Mouse (Mus musculus): ENCODE measurements around the gene Shc1. TPM values are rescaled to one million over a fixed set of nuclear protein-coding genes. Genes with fewer than 3 reads are reported as not detected.

Gene Shc1
- total RNA-seq, 1 experiment from 2014 or later = 41.0 TPM

Other genes with a start within 250 kb of the Shc1 start
- gene Scamp3, start 241.0 kb upstream of the Shc1 start, total RNA-seq (2017) = 29.2 and 46.9 TPM in 2 replicates
- 4.5 and 8.6 TPM in 2 replicates for gene Fam189b, start 235.3 kb upstream of the Shc1 start, total RNA-seq (2017)
- gene Gba, start 215.5 kb upstream of the Shc1 start, total RNA-seq (2017) = 37.8 and 41.5 TPM in 2 replicates
- 0.09 TPM in 1 of 2 replicates, not detected in the other for gene Thbs3, start 203.3 kb upstream of the Shc1 start, total RNA-seq (2017)
- 81.9 and 104 TPM in 2 replicates for gene Mtx1, start 191.4 kb upstream of the Shc1 start, total RNA-seq (2017)
- 0.29 TPM in 1 of 2 replicates, not detected in the other for gene Muc1, start 189.4 kb upstream of the Shc1 start, total RNA-seq (2017)
- 142 and 159 TPM in 2 replicates for gene Krtcap2, start 172.5 kb upstream of the Shc1 start, total RNA-seq (2017)
- gene Trim46, start 172.1 kb upstream of the Shc1 start, total RNA-seq (2017) = 0.49 and 7.1 TPM in 2 replicates
- 63.6 and 66.6 TPM in 2 replicates for gene Dpm3, start 159.1 kb upstream of the Shc1 start, total RNA-seq (2017)
- gene Slc50a1, start 147.9 kb upstream of the Shc1 start, total RNA-seq (2017) = 32.5 and 65.3 TPM in 2 replicates
- gene Efna1, start 137.3 kb upstream of the Shc1 start, total RNA-seq (2017) = not detected in 2 replicates
- not detected in 2 replicates for gene Efna3, start 95.5 kb upstream of the Shc1 start, total RNA-seq (2017)
- 1.7 and 3.8 TPM in 2 replicates for gene Efna4, start 80.4 kb upstream of the Shc1 start, total RNA-seq (2017)
- 34.0 and 35.2 TPM in 2 replicates for gene Adam15, start 68.4 kb upstream of the Shc1 start, total RNA-seq (2017)
- not detected in 2 replicates for gene Dcst2, start 56.5 kb upstream of the Shc1 start, total RNA-seq (2017)
- gene Dcst1, start 53.2 kb upstream of the Shc1 start, total RNA-seq (2017) = 0.09 TPM in 1 of 2 replicates, not detected in the other
- 5.0 and 5.3 TPM in 2 replicates for gene Zbtb7b, start 23.7 kb upstream of the Shc1 start, total RNA-seq (2017)
- 1.6 TPM in 1 of 2 replicates, not detected in the other for gene Lenep, start 15.7 kb upstream of the Shc1 start, total RNA-seq (2017)
- gene Flad1, start 6.6 kb upstream of the Shc1 start, total RNA-seq (2017) = 7.1 and 12.0 TPM in 2 replicates
- 151 and 194 TPM in 2 replicates for gene Cks1b, start 60 bp upstream of the Shc1 start, total RNA-seq (2017)
- gene Pygo2, start 11.8 kb downstream of the Shc1 start, total RNA-seq (2017) = 13.5 and 13.9 TPM in 2 replicates
- gene Pbxip1, start 18.3 kb downstream of the Shc1 start, total RNA-seq (2017) = 13.6 and 21.3 TPM in 2 replicates
- 20.7 and 22.1 TPM in 2 replicates for gene Pmvk, start 36.1 kb downstream of the Shc1 start, total RNA-seq (2017)
- gene Kcnn3, start 101.7 kb downstream of the Shc1 start, total RNA-seq (2017) = not detected in 2 replicates